In genomic region chr19:37232598-37232997, GRCm38 (mm10) we compare ENCODE assay signal across 8 mouse cellular contexts. TPM values are rescaled to one million over a fixed set of nuclear protein-coding genes. Genes with fewer than 3 reads are reported as not detected.
DNase-seq lines count a peak whose midpoint lies in the region; ATAC-seq and TF ChIP-seq lines count a peak whose summit lies in the region.
"Not testable (repeated sequence)": the region's sequence is repeated elsewhere in the genome, so short reads cannot be mapped to it uniquely, and the experiment has no call there.

No protein-coding gene starts in this region.

- not testable (repeated sequence) for TF ChIP-seq RAD21 in MEL (IDR thresholded peaks at IDR 0.05; ENCODE audit: low read depth, low read length)

- H3K9me3 ChIP-seq in MEL (replicated peaks; ENCODE audit: insufficient read depth, low read length); heart, embryonic 12.5 days (replicated peaks); liver, embryonic 12.5 days (replicated peaks); liver, embryonic 15.5 days (replicated peaks): not testable (repeated sequence)

- 59% methylated on average over 9 of the region's 9 CpGs for WGBS in heart, embryonic 12.5 days
- 31% methylated on average over 9 of the region's 9 CpGs for WGBS in liver, embryonic 12.5 days (ENCODE audit: insufficient replicate concordance)
- WGBS in liver, embryonic 15.5 days (ENCODE audit: insufficient replicate concordance): 32% methylated on average over 9 of the region's 9 CpGs

- H3K27ac ChIP-seq in MEL (ENCODE audit: control insufficient read depth, low read depth, low read length); heart, embryonic 12.5 days (ENCODE audit: poor library complexity, severe bottlenecking): not testable (repeated sequence)
- peak overlapping the region; percentile 99 for H3K27ac ChIP-seq in liver, embryonic 12.5 days
- peak overlapping the region; percentile 87 for H3K27ac ChIP-seq in liver, embryonic 15.5 days (replicated peaks)

- H3K27me3 ChIP-seq in MEL (ENCODE audit: control insufficient read depth in 1 of 2, insufficient read depth in 2 of 2, low read length in 2 of 2): not testable (repeated sequence)
- H3K27me3 ChIP-seq in heart, embryonic 12.5 days (replicated peaks): peaks cover 42% of the 10 kb centered on the region
- peaks cover 28% of the 10 kb centered on the region for H3K27me3 ChIP-seq in liver, embryonic 12.5 days (replicated peaks)
- H3K27me3 ChIP-seq in liver, embryonic 15.5 days: peaks cover 14% of the 10 kb centered on the region

- H3K4me1 ChIP-seq in MEL (ENCODE audit: control insufficient read depth in 1 of 2, insufficient read depth in 2 of 2, low read length in 2 of 2): peaks cover 16 to 23% of the 10 kb centered on the region in 2 experiments
- not testable (repeated sequence) for H3K4me1 ChIP-seq in heart, embryonic 12.5 days (replicated peaks)
- peaks cover 78% of the 10 kb centered on the region for H3K4me1 ChIP-seq in liver, embryonic 12.5 days
- peaks cover 61% of the 10 kb centered on the region for H3K4me1 ChIP-seq in liver, embryonic 15.5 days (replicated peaks)

- DNase-seq in MEL (ENCODE audit: low read depth, low spot score): peak; percentile 83
- DNase-seq in c-Kit-positive CD71-positive TER-119-negative erythroid progenitor cells, embryonic 14.5 days (ENCODE audit: low read depth): peak; percentile 76
- peak; percentile 5 for DNase-seq in embryo, embryonic 10 days (ENCODE audit: low spot score)

- peaks cover 0 to 18% of the 10 kb centered on the region in 2 experiments; a peak in 2 of 4 replicates for H3K36me3 ChIP-seq in MEL (ENCODE audit: control insufficient read depth in 1 of 2, insufficient read depth in 2 of 2, low read length in 2 of 2)
- not testable (repeated sequence) for H3K36me3 ChIP-seq in heart, embryonic 12.5 days; liver, embryonic 12.5 days; liver, embryonic 15.5 days (replicated peaks)

- peak; percentile 82 to 85 for TF ChIP-seq EP300 in MEL (IDR thresholded peaks at IDR 0.05; ENCODE audit: low read depth in 1 of 2, low read length in 2 of 2)

- not testable (repeated sequence) for TF ChIP-seq POLR2A in MEL (IDR thresholded peaks at IDR 0.05; ENCODE audit: control insufficient read depth in 1 of 2, insufficient read depth in 1 of 2, low read depth in 1 of 2, low read length in 2 of 2, poor library complexity in 1 of 2)

- not testable (repeated sequence) for H3K9ac ChIP-seq in MEL (ENCODE audit: control insufficient read depth, low read depth, low read length, poor library complexity, severe bottlenecking); heart, embryonic 12.5 days
- H3K9ac ChIP-seq in liver, embryonic 12.5 days: peak overlapping the region; percentile 61
- 0 out of 2 replicates have a peak overlapping the region, but pooled peaks have one; percentile 22 for H3K9ac ChIP-seq in liver, embryonic 15.5 days

- peak; percentile 58 for ATAC-seq in erythroid progenitor cell, adult 5-6 weeks (replicated peaks; ENCODE audit: low FRiP score, poor library complexity, severe bottlenecking)
- ATAC-seq in heart, embryonic 12.5 days (ENCODE audit: insufficient number of reproducible peaks, low FRiP score): peak; percentile 65
- peak; percentile 72 for ATAC-seq in liver, embryonic 12.5 days
- ATAC-seq in liver, embryonic 15.5 days (ENCODE audit: insufficient read depth): peak; percentile 50
- peak; percentile 81 for ATAC-seq in megakaryocyte progenitor cell, adult 5-6 weeks (replicated peaks; ENCODE audit: poor library complexity)

- H3K4me2 ChIP-seq in heart, embryonic 12.5 days: not testable (repeated sequence)
- peak overlapping the region; percentile 86 for H3K4me2 ChIP-seq in liver, embryonic 12.5 days
- H3K4me2 ChIP-seq in liver, embryonic 15.5 days: peak overlapping the region; percentile 87

- not testable (repeated sequence) for H3K79me2 ChIP-seq in MEL (ENCODE audit: control insufficient read depth, insufficient read depth, low read length, poor library complexity)

- not testable (repeated sequence) for TF ChIP-seq CTCF in MEL (IDR thresholded peaks at IDR 0.05 in 2 of 3, conservative IDR thresholded peaks at IDR 0.05 in 1 of 3; ENCODE audit: control insufficient read depth in 1 of 3, insufficient read depth in 1 of 3, low read depth in 2 of 3, low read length in 3 of 3, poor library complexity in 1 of 3, severe bottlenecking in 1 of 3)

- peak overlapping the region in 1 of 2 experiments; percentile 28; a peak in 1 of 4 replicates for H3K4me3 ChIP-seq in MEL (ENCODE audit: control insufficient read depth in 1 of 2, insufficient read depth in 1 of 2, low read depth in 2 of 2, low read length in 2 of 2)
- H3K4me3 ChIP-seq in heart, embryonic 12.5 days: not testable (repeated sequence)
- peak overlapping the region; percentile 69 for H3K4me3 ChIP-seq in liver, embryonic 12.5 days
- peak overlapping the region; percentile 69 for H3K4me3 ChIP-seq in liver, embryonic 15.5 days (replicated peaks)

TF ChIP-seq in MEL, 35 proteins besides CTCF, POLR2A, EP300 and RAD21:
- TF ChIP-seq ZNF384 (IDR thresholded peaks at IDR 0.05; ENCODE audit: low read depth, low read length) (peak; percentile 94), TCF12 (IDR thresholded peaks at IDR 0.05; ENCODE audit: low read depth, low read length) (peak; percentile 96), MYB (IDR thresholded peaks at IDR 0.05; ENCODE audit: low read depth, low read length) (peak; percentile 49), ELF1 (IDR thresholded peaks at IDR 0.05; ENCODE audit: low read depth, low read length) (0 out of 2 replicates have a peak, but pooled peaks have one; percentile 33), MAX (IDR thresholded peaks at IDR 0.05; ENCODE audit: low read length) (peak; percentile 38; the same call in 1 of the 2 replicates), MXI1 (IDR thresholded peaks at IDR 0.05; ENCODE audit: low read depth, low read length) (peak; percentile 62), ETS1 (IDR thresholded peaks at IDR 0.05; ENCODE audit: low read depth, low read length) (peak; percentile 93), KAT2A (conservative IDR thresholded peaks at IDR 0.05; ENCODE audit: low read depth, low read length) (0 out of 2 replicates have a peak, but pooled peaks have one; percentile 15), GATA1 (IDR thresholded peaks at IDR 0.05; ENCODE audit: low read depth, low read length) (peak; percentile 82), MYC (IDR thresholded peaks at IDR 0.05; ENCODE audit: low read depth, low read length) (0 out of 2 replicates have a peak, but pooled peaks have one; percentile 36), SIN3A (IDR thresholded peaks at IDR 0.05; ENCODE audit: low read length) (peak; percentile 58), BHLHE40 (IDR thresholded peaks at IDR 0.05; ENCODE audit: borderline replicate concordance, low read depth, low read length) (peak; percentile 52; the same call in 1 of the 2 replicates), MAZ (IDR thresholded peaks at IDR 0.05; ENCODE audit: low read depth, low read length) (peak; percentile 36; the same call in 1 of the 2 replicates), TAL1 (IDR thresholded peaks at IDR 0.05; ENCODE audit: low read length) (peak; percentile 90), RCOR1 (IDR thresholded peaks at IDR 0.05; ENCODE audit: low read depth, low read length) (peak; percentile 53)

RNA-seq across cellular contexts. Expression of gene Cpeb3, which starts 24.2 kb away (rescaled TPM):
- 0.29 and 0.35 TPM in 2 replicates for total RNA-seq in MEL (2012; rRNA removed)
- polyA plus RNA-seq in MEL (2012; ENCODE audit: insufficient read depth in 1 of 2, insufficient read length in 2 of 2, low read depth in 1 of 2, low replicate concordance in 2 of 2, missing spikeins in 1 of 2): under 1 TPM in 1 of 2 experiments, not detected in 1; 0.93 TPM
- 39.6 and 42.8 TPM in 2 replicates for total RNA-seq in erythroid progenitor cell, adult 5-6 weeks (2015; ENCODE audit: low replicate concordance)
- 38.5 and 42.5 TPM in 2 replicates for total RNA-seq in erythroid progenitor cell, adult 5-6 weeks (2017; ENCODE audit: low replicate concordance)
- polyA plus RNA-seq in heart, embryonic 12.5 days (2016; fragmentation: Nextera tagmentation; extraction: Ambion mirVana): 6.8 and 9.5 TPM in 2 replicates
- 2.6 and 3.2 TPM in 2 replicates for polyA plus RNA-seq in liver, embryonic 12.5 days (2016; fragmentation: Nextera tagmentation; extraction: Ambion mirVana)
- 3.3 and 4.8 TPM in 2 replicates for polyA plus RNA-seq in liver, embryonic 15.5 days (2015; fragmentation: Nextera tagmentation; extraction: Ambion mirVana)
- 0.34 and 0.49 TPM in 2 replicates for total RNA-seq in megakaryocyte progenitor cell, adult 5-6 weeks (2015)
- 0.12 and 0.27 TPM in 2 replicates for total RNA-seq in megakaryocyte progenitor cell, adult 5-6 weeks (2017)

RNA-seq across cellular contexts. Expression of gene March5, which starts 25.3 kb away (rescaled TPM):
- 65.6 and 68.5 TPM in 2 replicates for total RNA-seq in MEL (2012; rRNA removed)
- polyA plus RNA-seq in MEL (2012; ENCODE audit: insufficient read depth in 1 of 2, insufficient read length in 2 of 2, low read depth in 1 of 2, low replicate concordance in 2 of 2, missing spikeins in 1 of 2): 10 to 100 TPM in 1 of 2 experiments, not detected in 1; 83.5 TPM
- 361 and 388 TPM in 2 replicates for total RNA-seq in erythroid progenitor cell, adult 5-6 weeks (2015; ENCODE audit: low replicate concordance)
- total RNA-seq in erythroid progenitor cell, adult 5-6 weeks (2017; ENCODE audit: low replicate concordance): 349 and 424 TPM in 2 replicates
- polyA plus RNA-seq in heart, embryonic 12.5 days (2016; fragmentation: Nextera tagmentation; extraction: Ambion mirVana): 101 and 103 TPM in 2 replicates
- 159 and 164 TPM in 2 replicates for polyA plus RNA-seq in liver, embryonic 12.5 days (2016; fragmentation: Nextera tagmentation; extraction: Ambion mirVana)
- 159 and 162 TPM in 2 replicates for polyA plus RNA-seq in liver, embryonic 15.5 days (2015; fragmentation: Nextera tagmentation; extraction: Ambion mirVana)
- 87.2 and 95.3 TPM in 2 replicates for total RNA-seq in megakaryocyte progenitor cell, adult 5-6 weeks (2015)
- total RNA-seq in megakaryocyte progenitor cell, adult 5-6 weeks (2017): 49.8 and 52.0 TPM in 2 replicates

Comparison
In these comparisons a context has a peak if more than half of its experiments do, and no peak if none do; other contexts are left out.
1. DNase-seq: peak in every context shown above with its lines; median percentile 83 in MEL; 76 in c-Kit-positive CD71-positive TER-119-negative erythroid progenitor cells, embryonic 14.5 days; 5 in embryo, embryonic 10 days.